Mouse (Mus musculus) stomach, embryonic 14.5 days (tissue): ENCODE measurements at regions not wholly inside any gene's neighbourhood (a gene's known extent, or its start where the extent isn't known, plus 50 kb on each side); places are given as distances from the start of the nearest gene placed in this dataset.

Experiments
- ATAC-seq: fragments of 200-750 bp; cut with Nextera tagmentation; 2 replicates; pipeline ENCODE4 v1.8.0; 2017; ENCODE audit warnings: low read depth, moderate TSS enrichment; ENCODE audit not compliant: insufficient number of reproducible peaks, insufficient read depth, low FRiP score
- H3K27ac ChIP-seq: fragments of 300-500 bp; sonication (generic); 2 replicates; pipeline ENCODE4 v1.5.1; 2014; ENCODE audit warnings: mild to moderate bottlenecking, low read length, moderate library complexity, mixed read lengths
- H3K27me3 ChIP-seq: fragments of 300-500 bp; sonication (generic); 2 replicates; pipeline ENCODE4 v1.6.1; 2014; ENCODE audit warnings: low read length, control low read depth, mixed read lengths; ENCODE audit not compliant: control insufficient read depth, insufficient read depth
- H3K36me3 ChIP-seq: fragments of 300-500 bp; sonication (generic); 2 replicates; pipeline ENCODE4 v1.6.1; 2014; ENCODE audit warnings: mild to moderate bottlenecking, control low read depth, low read length, moderate library complexity, mixed read lengths; ENCODE audit not compliant: control insufficient read depth, insufficient read depth
- H3K4me1 ChIP-seq: fragments of 300-500 bp; sonication (generic); 2 replicates; pipeline ENCODE4 v1.6.1; 2014; ENCODE audit warnings: low read length, control low read depth, mixed read lengths; ENCODE audit not compliant: control insufficient read depth, insufficient read depth
- H3K4me2 ChIP-seq: fragments of 300-500 bp; sonication (generic); replicated peaks from 2 replicates; pipeline ENCODE4 v1.6.1; 2014; ENCODE audit warnings: low read depth, low read length, control low read depth
- H3K4me3 ChIP-seq: fragments of 300-500 bp; sonication (generic); 2 replicates; pipeline ENCODE4 v1.5.1; 2014; ENCODE audit warnings: low read depth, low read length, control low read depth
- H3K9ac ChIP-seq: fragments of 300-500 bp; sonication (generic); replicated peaks from 2 replicates; pipeline ENCODE4 v1.6.1; 2014; ENCODE audit warnings: low read depth, mild to moderate bottlenecking, control low read depth, low read length, moderate library complexity, mixed read lengths
- H3K9me3 ChIP-seq: fragments of 300-500 bp; sonication (generic); 2 replicates; pipeline ENCODE4 v1.6.1; 2016; ENCODE audit warnings: low read depth, low read length, control low read depth; ENCODE audit not compliant: control insufficient read depth
- WGBS: fragments of 180-500 bp; shearing (Covaris S2); extraction: QIAGEN DNeasy Blood & Tissue Kit; methylation state at CpG from one replicate; pipeline ENCODE4 v1.1.7; 2014; 5-methylcytosine and 5-hydroxymethylcytosine counted together

DNA sequence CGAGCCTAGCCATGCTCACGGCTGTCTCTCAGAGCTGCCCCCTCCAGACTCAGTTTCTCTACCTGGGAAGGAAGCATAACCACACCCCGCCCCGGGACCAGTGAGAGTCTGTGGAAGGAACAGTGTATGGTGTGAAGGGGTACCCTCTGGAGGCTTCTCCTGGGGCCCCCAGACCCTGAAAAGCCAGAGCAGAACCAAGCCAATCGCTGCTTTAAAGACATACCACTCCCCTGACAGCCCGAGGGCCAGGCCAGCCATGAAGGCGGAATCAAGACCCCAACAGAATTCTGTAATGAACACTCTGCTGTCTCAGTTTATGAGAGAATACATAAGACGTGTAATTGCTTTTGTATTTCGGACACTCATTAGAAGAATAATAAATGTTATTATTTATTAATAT, 73.9 kb upstream of the Ppp2r5c start:
- H3K36me3 ChIP-seq = no peaks in the 10 kb centered on the region
- H3K27me3 ChIP-seq = 0 out of 2 replicates have a peak, but pooled peaks cover 3% of the 10 kb centered on the region
- H3K4me3 ChIP-seq = no peak overlapping the region
- no peak overlapping the region for H3K9ac ChIP-seq
- H3K4me1 ChIP-seq = peaks cover 3% of the 10 kb centered on the region; the same call in 1 of the 2 replicates
- 59% methylated on average over 9 of the region's 9 CpGs for WGBS
- no peak overlapping the region for H3K27ac ChIP-seq
- H3K9me3 ChIP-seq = no peaks in the 10 kb centered on the region
- ATAC-seq = 0 out of 2 replicates have a peak, but pooled peaks have one; percentile 28
- H3K4me2 ChIP-seq = no peak overlapping the region

DNA sequence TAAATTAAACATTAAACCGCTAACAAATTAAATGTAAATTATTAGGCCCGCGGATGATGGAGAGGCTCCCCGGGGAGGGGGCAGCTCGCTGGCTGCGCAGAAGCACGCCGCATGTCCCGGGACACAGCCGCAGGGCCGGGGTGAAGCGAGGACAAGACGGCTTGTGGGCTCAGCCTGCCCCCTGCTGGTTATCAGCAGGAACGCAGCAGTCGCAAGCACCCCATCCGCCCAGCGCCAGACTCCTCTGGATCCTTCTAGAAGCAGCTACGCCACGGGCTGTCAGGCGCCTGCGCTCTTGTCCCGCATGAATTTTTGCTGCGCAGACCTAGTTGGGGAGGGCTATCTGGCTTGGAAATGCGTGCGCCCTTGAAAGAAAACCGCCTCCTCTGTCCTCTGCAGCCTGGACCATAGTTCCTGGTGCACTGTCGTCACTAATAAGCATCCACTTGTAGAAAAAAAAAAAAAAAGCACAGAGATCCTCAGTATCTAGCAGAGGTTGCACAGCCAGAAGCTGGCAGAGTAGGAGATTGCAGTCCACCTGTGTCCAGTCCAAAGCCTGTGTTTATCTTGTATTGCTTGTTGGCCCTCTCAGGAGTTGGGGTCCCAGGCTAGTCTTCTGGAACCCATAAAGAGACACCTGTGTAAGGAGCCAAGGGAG, 73.4 kb upstream of the Ppp2r5c start:
- Histone ChIP-seq H3K9ac (no peak overlapping the region), H3K36me3 (no peaks in the 10 kb centered on the region), H3K4me2 (peak overlapping the region; percentile 26; the same call in 1 of the 2 replicates), H3K27me3 (0 out of 2 replicates have a peak, but pooled peaks cover 3% of the 10 kb centered on the region), H3K4me3 (no peak overlapping the region), H3K9me3 (no peaks in the 10 kb centered on the region), H3K4me1 (peaks cover 3% of the 10 kb centered on the region; the same call in 1 of the 2 replicates), H3K27ac (no peak overlapping the region)
- peak; percentile 80 for ATAC-seq
- 3% methylated on average over 27 of the region's 27 CpGs for WGBS

DNA sequence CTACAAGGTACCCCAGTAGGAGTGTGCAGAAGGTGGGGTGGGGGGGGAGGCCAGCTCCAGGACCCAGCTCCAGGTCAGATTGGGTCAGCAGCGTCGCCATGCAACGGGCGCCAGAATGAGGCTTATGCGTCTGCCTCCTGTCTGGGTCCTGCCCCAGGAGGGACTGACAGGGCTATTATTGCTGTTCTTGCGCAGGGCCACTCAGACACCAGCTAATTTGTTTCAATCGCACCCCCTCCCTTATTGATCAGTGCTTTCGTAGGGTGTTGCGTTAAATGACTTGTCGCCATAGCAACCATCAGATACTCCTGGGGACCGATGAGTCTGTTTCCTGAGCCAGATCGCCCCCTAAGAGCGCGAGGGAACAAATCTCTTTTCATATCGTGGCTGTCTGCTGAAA, 71.8 kb upstream of the Ppp2r5c start:
- H3K36me3 ChIP-seq = no peaks in the 10 kb centered on the region
- H3K4me3 ChIP-seq = no peak overlapping the region
- no peak for ATAC-seq
- no peaks in the 10 kb centered on the region for H3K9me3 ChIP-seq
- 9% methylated on average over 15 of the region's 15 CpGs for WGBS
- H3K27me3 ChIP-seq = 0 out of 2 replicates have a peak, but pooled peaks cover 3% of the 10 kb centered on the region
- H3K27ac ChIP-seq = no peak overlapping the region
- no peak overlapping the region for H3K4me2 ChIP-seq
- H3K9ac ChIP-seq = no peak overlapping the region
- H3K4me1 ChIP-seq = peaks cover 3% of the 10 kb centered on the region; the same call in 1 of the 2 replicates

DNA sequence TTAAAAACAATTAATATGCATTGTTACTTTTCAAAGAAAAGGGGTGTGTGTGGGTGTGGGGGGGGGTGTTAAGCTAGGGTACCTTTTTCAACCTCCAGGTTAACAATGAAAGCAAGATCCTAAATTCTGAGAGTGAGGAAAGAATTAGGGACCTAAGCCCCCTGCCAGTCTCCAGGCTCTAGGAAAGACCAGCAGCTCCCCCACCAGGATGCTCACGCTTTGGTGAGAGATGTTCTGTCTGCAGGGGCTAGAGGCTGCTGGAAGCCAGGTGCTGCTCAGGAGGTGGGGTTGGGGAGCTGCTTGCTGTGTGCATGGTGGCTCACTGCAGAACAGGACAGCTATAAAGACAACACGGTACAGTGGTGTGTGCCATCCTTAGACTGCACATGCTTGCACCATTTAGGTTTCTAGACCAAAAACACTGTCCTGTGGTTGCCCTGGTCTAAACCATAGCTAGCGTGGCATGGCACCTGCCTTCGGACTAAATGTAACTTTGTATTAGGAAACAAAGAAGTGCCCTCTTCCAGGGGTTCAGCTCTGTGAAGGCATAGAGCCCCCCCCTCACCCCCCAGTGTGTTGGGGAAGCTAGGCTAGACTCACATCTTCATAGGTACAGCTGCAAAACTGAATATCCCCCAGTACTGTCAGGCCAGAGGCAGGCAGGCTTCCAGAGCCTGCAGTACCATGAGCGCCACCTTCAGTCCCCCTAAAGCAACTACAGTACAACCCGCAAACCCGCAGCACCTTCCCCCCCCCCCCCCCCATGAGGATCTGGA, 70.7 kb upstream of the Ppp2r5c start:
- no peaks in the 10 kb centered on the region for H3K9me3 ChIP-seq
- no peak overlapping the region for H3K27ac ChIP-seq
- no peak overlapping the region for H3K9ac ChIP-seq
- ATAC-seq = no peak
- peaks cover 3% of the 10 kb centered on the region; the same call in 1 of the 2 replicates for H3K4me1 ChIP-seq
- no peaks in the 10 kb centered on the region for H3K36me3 ChIP-seq
- WGBS = 32% methylated on average over 7 of the region's 7 CpGs
- no peak overlapping the region for H3K4me3 ChIP-seq
- H3K4me2 ChIP-seq = no peak overlapping the region
- H3K27me3 ChIP-seq = 0 out of 2 replicates have a peak, but pooled peaks cover 3% of the 10 kb centered on the region

DNA sequence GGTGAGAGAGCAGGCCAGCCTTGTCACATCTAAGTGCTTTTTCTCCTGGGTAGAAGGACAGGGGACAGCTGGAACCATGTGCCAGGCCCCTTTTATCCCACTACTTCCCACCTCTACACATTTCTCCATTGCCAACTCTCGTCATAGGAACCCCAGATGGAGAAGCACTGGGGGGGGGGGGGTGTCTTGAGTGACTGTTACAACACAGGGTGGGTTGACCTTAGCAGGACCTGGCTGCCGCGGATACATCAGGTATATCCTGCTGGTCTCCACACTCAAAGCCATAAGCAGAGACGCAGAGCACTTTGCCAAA, 70.1 kb upstream of the Ppp2r5c start:
- H3K27ac ChIP-seq = no peak overlapping the region
- H3K27me3 ChIP-seq = 0 out of 2 replicates have a peak, but pooled peaks cover 3% of the 10 kb centered on the region
- WGBS = 68% methylated on average over 4 of the region's 4 CpGs
- no peak overlapping the region for H3K4me3 ChIP-seq
- peaks cover 3% of the 10 kb centered on the region; the same call in 1 of the 2 replicates for H3K4me1 ChIP-seq
- H3K9me3 ChIP-seq = no peaks in the 10 kb centered on the region
- ATAC-seq = no peak
- H3K4me2 ChIP-seq = no peak overlapping the region
- H3K9ac ChIP-seq = no peak overlapping the region
- no peaks in the 10 kb centered on the region for H3K36me3 ChIP-seq

DNA sequence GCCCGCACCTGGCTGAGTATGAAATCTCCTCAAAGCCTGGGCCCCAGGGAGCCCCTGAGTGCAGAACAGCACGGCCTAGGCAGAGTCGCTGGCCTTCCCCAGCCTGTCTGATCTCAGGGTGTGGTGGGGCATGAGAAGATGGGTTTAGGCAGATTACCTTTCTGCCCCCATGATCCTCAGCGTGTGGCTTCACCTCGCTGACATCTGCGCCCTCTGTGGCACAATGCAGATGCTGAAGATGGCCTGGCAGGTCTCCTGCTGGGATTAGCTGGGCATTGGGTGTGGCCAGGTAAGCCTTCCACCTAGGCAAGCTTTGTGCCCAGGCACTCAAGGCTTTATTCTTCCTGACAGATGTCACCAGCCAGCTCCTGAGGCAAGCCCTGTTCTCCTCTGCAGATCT, 69.6 kb upstream of the Ppp2r5c start:
- Histone ChIP-seq H3K27ac (no peak overlapping the region), H3K27me3 (0 out of 2 replicates have a peak, but pooled peaks cover 3% of the 10 kb centered on the region), H3K36me3 (no peaks in the 10 kb centered on the region), H3K4me1 (peaks cover 3% of the 10 kb centered on the region; the same call in 1 of the 2 replicates), H3K4me3 (no peak overlapping the region), H3K9ac (no peak overlapping the region), H3K9me3 (no peaks in the 10 kb centered on the region), H3K4me2 (no peak overlapping the region)
- 63% methylated on average over 6 of the region's 6 CpGs for WGBS
- no peak for ATAC-seq

DNA sequence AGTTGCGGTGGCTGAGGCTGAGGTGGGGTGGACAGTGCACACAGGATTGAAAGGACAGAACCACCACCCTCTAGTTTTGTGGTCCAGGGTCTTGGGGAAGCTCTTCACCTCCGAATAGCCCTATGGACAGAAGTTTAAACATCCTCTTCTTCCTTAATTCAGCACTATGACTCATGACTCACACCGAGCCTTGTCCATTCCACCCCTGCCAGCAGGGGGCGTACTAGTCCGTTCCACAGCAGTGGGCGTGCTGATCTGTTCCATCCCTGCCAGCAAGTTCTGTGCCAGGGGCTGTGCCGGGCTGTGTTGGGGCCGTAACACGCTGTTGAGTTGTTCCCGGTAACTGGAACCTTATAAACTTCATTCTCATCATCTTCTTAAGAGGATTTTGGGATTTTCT, 69.2 kb upstream of the Ppp2r5c start:
- Histone ChIP-seq H3K36me3 (no peaks in the 10 kb centered on the region), H3K27ac (no peak overlapping the region), H3K9ac (no peak overlapping the region), H3K4me1 (peaks cover 3% of the 10 kb centered on the region; the same call in 1 of the 2 replicates), H3K4me3 (no peak overlapping the region), H3K27me3 (0 out of 2 replicates have a peak, but pooled peaks cover 3% of the 10 kb centered on the region), H3K4me2 (no peak overlapping the region), H3K9me3 (no peaks in the 10 kb centered on the region)
- 66% methylated on average over 10 of the region's 10 CpGs for WGBS
- ATAC-seq = no peak

DNA sequence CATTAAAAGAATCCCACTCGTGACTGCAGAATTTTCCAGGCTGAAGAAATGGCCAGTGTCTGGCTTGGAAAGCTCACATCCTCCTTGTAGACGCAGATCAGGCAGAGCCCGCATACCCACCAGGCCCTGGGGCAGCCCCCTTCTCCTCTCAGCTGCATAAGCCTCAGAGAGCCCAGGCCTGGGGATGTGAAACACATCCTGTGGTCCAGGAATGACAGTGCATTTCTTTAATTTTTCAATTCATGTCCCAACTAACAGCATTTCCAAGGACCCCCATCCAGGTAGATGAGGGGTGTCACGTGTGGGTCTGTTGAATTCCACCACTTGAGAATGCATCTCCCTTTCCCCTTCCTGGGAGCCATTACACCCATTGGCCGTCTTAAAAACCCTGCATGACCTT, 68.6 kb upstream of the Ppp2r5c start:
- H3K27ac ChIP-seq = no peak overlapping the region
- peaks cover 3% of the 10 kb centered on the region; the same call in 1 of the 2 replicates for H3K4me1 ChIP-seq
- 0 out of 2 replicates have a peak, but pooled peaks cover 3% of the 10 kb centered on the region for H3K27me3 ChIP-seq
- H3K4me2 ChIP-seq = no peak overlapping the region
- no peaks in the 10 kb centered on the region for H3K9me3 ChIP-seq
- H3K36me3 ChIP-seq = no peaks in the 10 kb centered on the region
- no peak overlapping the region for H3K4me3 ChIP-seq
- no peak for ATAC-seq
- 72% methylated on average over 5 of the region's 5 CpGs for WGBS
- H3K9ac ChIP-seq = no peak overlapping the region
